Mouse (Mus musculus) megakaryocyte progenitor cell, adult 5-6 weeks (primary cell): ENCODE measurements around the gene Ankrd61. TPM values are rescaled to one million over a fixed set of nuclear protein-coding genes. Genes with fewer than 3 reads are reported as not detected.

ENCODE experiments used
- ATAC-seq: replicated peaks from 2 replicates; pipeline ENCODE4 v1.8.0; 2016; ENCODE audit warnings: mild to moderate bottlenecking, moderate TSS enrichment, inconsistent platforms; ENCODE audit not compliant: poor library complexity
- total RNA-seq, 2 experiments: library from RNA; stranded (forward) in 1 of 2; stranded (reverse) in 1 of 2; fragments of 157-497, 149-512 nt in 1 of 2; fragments of 200-1000 nt in 1 of 2; gene quantifications; 2 replicates each; pipeline versions ENCODE4 v1.2.3 to v1.2.4; 2015 to 2017

Gene Ankrd61
- total RNA-seq, 2 experiments from 2014 or later: not detected

DNA sequence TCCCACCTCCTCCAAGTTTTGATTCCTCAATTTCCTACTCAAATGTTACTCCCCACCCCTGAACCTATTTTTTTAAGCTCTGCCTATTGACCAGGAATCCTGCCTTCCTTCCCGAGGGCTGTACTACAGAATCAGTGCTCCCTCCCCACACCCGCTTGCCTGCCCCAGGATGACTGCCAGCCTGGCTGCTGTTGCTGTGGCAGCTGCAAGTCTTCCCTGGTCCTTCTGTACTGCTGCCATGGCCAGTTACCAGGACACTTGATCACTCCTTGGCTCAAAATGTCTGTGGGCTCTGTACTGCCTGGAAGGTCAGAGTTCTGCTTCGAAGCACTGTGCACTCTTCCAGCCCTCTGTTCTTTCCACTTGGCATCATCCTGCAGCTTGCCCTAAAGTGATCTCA, 4.6 kb upstream of the Ankrd61 start:
- ATAC-seq: no peak

DNA sequence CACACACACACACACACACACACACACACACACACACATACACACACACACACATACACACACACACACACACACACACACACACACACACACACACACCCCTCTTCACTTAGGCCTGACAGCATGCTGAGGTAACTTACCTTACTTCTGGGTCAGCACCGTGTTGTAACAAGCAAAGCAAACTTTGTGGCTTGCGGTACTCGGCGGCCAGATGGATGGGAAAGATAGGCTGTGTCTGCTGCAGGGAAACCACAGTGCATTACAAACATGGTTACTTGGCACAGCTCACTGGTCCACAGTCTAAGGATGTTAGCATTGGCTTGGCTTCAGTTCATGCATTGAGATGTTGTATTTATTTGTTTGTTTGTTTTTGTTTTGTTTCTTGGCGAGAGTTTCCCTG, 4.1 kb downstream of the Ankrd61 start:
- peak; percentile 98 for ATAC-seq

DNA sequence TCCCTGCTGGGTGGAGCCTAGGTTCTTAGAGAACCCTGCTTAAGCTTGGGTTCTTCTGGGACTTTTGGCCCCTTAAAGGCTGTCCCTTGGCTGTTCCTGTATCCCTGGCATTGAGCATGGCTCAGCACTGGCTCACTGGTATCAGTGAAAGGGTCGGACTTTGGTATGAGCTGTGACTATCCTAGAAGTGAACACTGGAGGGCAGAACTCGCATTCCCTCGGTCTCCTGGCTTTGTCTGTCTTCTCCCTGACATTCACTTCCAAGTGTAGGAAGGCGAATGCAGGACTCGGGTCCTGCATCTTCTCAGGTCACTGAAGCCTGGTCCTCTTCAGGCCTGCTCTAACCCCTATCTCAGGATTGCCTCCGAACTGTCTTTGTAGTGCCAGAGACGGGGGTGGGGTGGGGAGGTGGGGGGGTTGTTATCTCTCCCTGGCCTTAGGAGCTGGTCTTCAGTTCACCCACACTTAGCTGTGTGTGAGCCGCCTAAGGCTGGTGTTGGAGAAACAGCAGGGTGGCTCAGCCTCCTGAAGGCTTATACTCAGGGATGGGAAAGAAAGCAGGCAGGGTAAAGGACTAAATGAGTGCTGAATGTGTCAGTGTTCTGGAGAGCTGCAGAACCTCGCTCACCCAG, 5.1 kb downstream of the Ankrd61 start:
- ATAC-seq: peak; percentile 13; the same call in 1 of the 2 replicates

- ATAC-seq: no peak
Measured at GRCm38 (mm10) chr5:143890741-143891140, 6.7 kb downstream of the Ankrd61 start.

DNA sequence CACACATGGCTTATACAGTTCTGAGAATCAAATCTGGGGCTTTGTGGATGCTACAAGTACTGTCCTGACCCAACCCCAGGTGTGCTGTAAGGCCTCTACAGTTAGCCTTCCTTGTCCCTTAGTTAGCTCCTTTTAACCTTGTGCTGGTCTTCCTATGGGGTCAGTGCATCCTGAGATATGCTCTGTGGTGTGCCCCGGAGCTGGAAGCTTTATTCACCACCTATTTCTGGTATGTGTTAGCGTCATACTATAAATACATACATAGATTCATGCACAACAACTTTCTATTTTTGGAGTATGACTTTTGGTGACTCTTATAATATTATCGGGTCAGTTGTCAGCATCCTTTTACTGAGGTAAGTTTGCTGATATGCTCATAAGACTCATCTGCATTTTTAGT, 12.2 kb downstream of the Ankrd61 start:
- no peak for ATAC-seq

DNA sequence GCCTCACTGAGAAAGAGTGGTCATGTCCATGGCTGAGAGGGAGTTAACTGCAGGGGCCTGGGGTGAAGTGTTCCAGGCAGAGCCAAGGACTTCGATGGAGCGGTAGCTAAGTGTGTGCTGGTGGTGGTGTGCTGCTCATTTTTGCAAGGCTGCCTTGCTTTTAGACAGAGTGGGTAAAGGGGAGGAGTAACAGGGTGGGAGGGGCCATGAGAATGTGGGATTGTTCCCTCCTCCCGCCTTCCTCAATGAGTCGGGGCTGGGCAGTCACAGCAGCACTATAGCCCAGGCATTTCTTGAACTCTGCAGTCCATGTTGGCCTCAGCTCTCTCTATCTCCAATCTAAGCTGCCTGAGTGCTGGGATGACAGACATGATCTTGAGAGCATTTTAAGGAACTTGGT, 22.9 kb downstream of the Ankrd61 start:
- ATAC-seq: no peak

- ATAC-seq: no peak
Measured at GRCm38 (mm10) chr5:143871547-143872169, 25.8 kb downstream of the Ankrd61 start.

Other genes starting within 250 kb of the Ankrd61 start
- gene Usp42, start 165.4 kb downstream of the Ankrd61 start, total RNA-seq (2015): 24.0 and 26.4 TPM in 2 replicates
- gene Usp42, start 165.4 kb downstream of the Ankrd61 start, total RNA-seq (2017): 10.0 and 12.5 TPM in 2 replicates
- 22.1 and 22.7 TPM in 2 replicates for gene Eif2ak1, start 79.9 kb downstream of the Ankrd61 start, total RNA-seq (2015)
- 34.2 and 35.2 TPM in 2 replicates for gene Eif2ak1, start 79.9 kb downstream of the Ankrd61 start, total RNA-seq (2017)
- gene Aimp2, start 12.2 kb upstream of the Ankrd61 start, total RNA-seq (2015): 62.4 and 71.2 TPM in 2 replicates
- gene Aimp2, start 12.2 kb upstream of the Ankrd61 start, total RNA-seq (2017): 74.0 and 86.7 TPM in 2 replicates
- 20.4 and 29.3 TPM in 2 replicates for gene Pms2, start 12.3 kb upstream of the Ankrd61 start, total RNA-seq (2015)
- 26.5 and 38.3 TPM in 2 replicates for gene Pms2, start 12.3 kb upstream of the Ankrd61 start, total RNA-seq (2017)
- 1.2 and 1.5 TPM in 2 replicates for gene Gm42421, start 30.5 kb upstream of the Ankrd61 start, total RNA-seq (2015)
- gene Gm42421, start 30.5 kb upstream of the Ankrd61 start, total RNA-seq (2017): 0.64 TPM in 1 of 2 replicates, not detected in the other
- 0.32 TPM in 1 of 2 replicates, not detected in the other for gene Rsph10b, start 35.4 kb upstream of the Ankrd61 start, total RNA-seq (2015)
- not detected in 2 replicates for gene Rsph10b, start 35.4 kb upstream of the Ankrd61 start, total RNA-seq (2017)
- 100 and 105 TPM in 2 replicates for gene Ccz1, start 117.2 kb upstream of the Ankrd61 start, total RNA-seq (2015)
- 120 and 133 TPM in 2 replicates for gene Ccz1, start 117.2 kb upstream of the Ankrd61 start, total RNA-seq (2017)
- gene Ocm, start 129.0 kb upstream of the Ankrd61 start, total RNA-seq (2015): not detected in 2 replicates
- gene Ocm, start 129.0 kb upstream of the Ankrd61 start, total RNA-seq (2017): not detected in 2 replicates
- 8.2 and 9.6 TPM in 2 replicates for gene Lmtk2, start 202.8 kb upstream of the Ankrd61 start, total RNA-seq (2015)
- 7.6 and 8.5 TPM in 2 replicates for gene Lmtk2, start 202.8 kb upstream of the Ankrd61 start, total RNA-seq (2017)